Comparison of ENCODE assay signal across 16 mouse cellular contexts in genomic region chr12:5210786-5211185, GRCm38 (mm10).
A peak's percentile ranks its signal among the peaks of the same experiment; 100 is the strongest.
DNase-seq lines count a peak whose midpoint lies in the region; ATAC-seq and TF ChIP-seq lines count a peak whose summit lies in the region.
"Had no signal": no experiment of that assay in that cellular context is flagged by ENCODE, and none has a peak within 500 bp of the region (broad histone marks: within the 10 kb centered on the region; RNA-seq: fewer than 3 reads in every experiment).

No protein-coding gene starts in this region.

- peak overlapping the region; percentile 84 for H3K27ac ChIP-seq in layer of hippocampus, adult 2 months
- no peak overlapping the region for H3K27ac ChIP-seq in midbrain, embryonic 11.5 days (ENCODE audit: low read depth, low read length)
- H3K27ac ChIP-seq: hindbrain, embryonic 15.5 days; stomach, postnatal 0 days had no signal

- WGBS in midbrain, embryonic 11.5 days: 47% methylated on average over 9 of the region's 9 CpGs

- no peaks in the 10 kb centered on the region for H3K36me3 ChIP-seq in midbrain, embryonic 11.5 days (ENCODE audit: control insufficient read depth, insufficient read depth, low read length)
- H3K36me3 ChIP-seq: hindbrain, embryonic 15.5 days had no signal

- H3K27me3 ChIP-seq in midbrain, embryonic 11.5 days (ENCODE audit: control insufficient read depth, insufficient read depth, low read length): no peaks in the 10 kb centered on the region
- H3K27me3 ChIP-seq: hindbrain, embryonic 15.5 days had no signal

- no peak for TF ChIP-seq CTCF in layer of hippocampus, adult 2 months (conservative IDR thresholded peaks at IDR 0.05)

- peak; percentile 92 for DNase-seq in right cerebral cortex, adult 18-20 months
- DNase-seq in right cerebral cortex, postnatal 4 days: no peak
- peak; percentile 68 to 88 for DNase-seq in layer of hippocampus, adult 2 months (ENCODE audit: low spot score in 2 of 2)
- DNase-seq in midbrain, embryonic 11.5 days (ENCODE audit: low spot score, missing footprints): no peak
- DNase-seq in urinary bladder, adult 18-20 months (ENCODE audit: low spot score in 2 of 2): no peak
- DNase-seq in urinary bladder, postnatal 25 days (ENCODE audit: low spot score): no peak
- no peak for DNase-seq in urinary bladder, postnatal 4 days (ENCODE audit: low spot score in 2 of 2)
- DNase-seq: heart, adult 11 months; kidney, postnatal 25 days; lung, postnatal 36 days; retina, postnatal 1 day had no signal

- H3K4me2 ChIP-seq in midbrain, embryonic 11.5 days: no peak overlapping the region
- H3K4me2 ChIP-seq: hindbrain, embryonic 15.5 days; liver, embryonic 11.5 days had no signal

- ATAC-seq in midbrain, embryonic 11.5 days (ENCODE audit: low FRiP score): 0 out of 2 replicates have a peak, but pooled peaks have one; percentile 22

- H3K4me1 ChIP-seq in midbrain, embryonic 11.5 days (ENCODE audit: control insufficient read depth, insufficient read depth, low read length): peaks cover 22% of the 10 kb centered on the region

- H3K9ac ChIP-seq in midbrain, embryonic 11.5 days (ENCODE audit: low read length): no peak overlapping the region
- H3K9ac ChIP-seq: hindbrain, embryonic 15.5 days had no signal

- H3K4me3 ChIP-seq in layer of hippocampus, adult 2 months: no peak overlapping the region
- H3K4me3 ChIP-seq in midbrain, embryonic 11.5 days (ENCODE audit: low read depth, low read length): no peak overlapping the region
- H3K4me3 ChIP-seq: erythroblast, embryonic 14.5 days; hindbrain, embryonic 15.5 days; myocyte had no signal

- H3K9me3 ChIP-seq in midbrain, embryonic 11.5 days (ENCODE audit: control insufficient read depth, low read length): no peaks in the 10 kb centered on the region
- H3K9me3 ChIP-seq: hindbrain, embryonic 15.5 days had no signal

Comparison
In these comparisons a context has a peak if more than half of its experiments do, and no peak if none do; other contexts are left out.
1. DNase-seq: peak in right cerebral cortex, adult 18-20 months (single experiment) and layer of hippocampus, adult 2 months (2 of 2); none in right cerebral cortex, postnatal 4 days (single experiment), midbrain, embryonic 11.5 days (single experiment), urinary bladder, adult 18-20 months (0 of 2), urinary bladder, postnatal 25 days (single experiment) and urinary bladder, postnatal 4 days (0 of 2).